Mouse (Mus musculus) small intestine, adult 2 months (tissue): ENCODE data around the gene Atp6v1g3. TPM values are rescaled to one million over a fixed set of nuclear protein-coding genes. Genes with fewer than 3 reads are reported as not detected.

Experiments used
- H3K27ac ChIP-seq: fragments of 200-500 bp; 2 replicates; pipeline ENCODE4 v1.5.1; 2012; ENCODE audit warnings: low read depth, low read length, control low read depth, inconsistent platforms; ENCODE audit not compliant: insufficient read depth
- H3K27me3 ChIP-seq: fragments of 200-500 bp; 2 replicates; pipeline ENCODE4 v1.6.1; 2012; ENCODE audit warnings: mild to moderate bottlenecking, moderate library complexity, low read length, inconsistent platforms; ENCODE audit not compliant: control insufficient read depth, insufficient read depth
- H3K36me3 ChIP-seq: fragments of 200-500 bp; 2 replicates; pipeline ENCODE4 v1.6.1; 2012; ENCODE audit warnings: mild to moderate bottlenecking, low read length, control low read depth, inconsistent platforms; ENCODE audit not compliant: control insufficient read depth, insufficient read depth
- H3K4me1 ChIP-seq: fragments of 200-500 bp; 2 replicates; pipeline ENCODE4 v1.6.1; 2012; ENCODE audit warnings: low read length, inconsistent platforms, mixed read lengths; ENCODE audit not compliant: control insufficient read depth, insufficient read depth, insufficient read length
- H3K4me3 ChIP-seq: fragments of 200-500 bp; 2 replicates; pipeline ENCODE4 v1.5.1; 2012; ENCODE audit warnings: low read depth, mild to moderate bottlenecking, control low read depth, inconsistent platforms, low read length, moderate library complexity
- CTCF ChIP-seq: fragments of 200-500 bp; IDR thresholded peaks from 2 replicates; pipeline ENCODE4 v1.5.1; 2012; ENCODE audit warnings: low read depth, mild to moderate bottlenecking, control low read depth, inconsistent platforms, low read length, moderate library complexity, mixed read lengths; ENCODE audit not compliant: insufficient replicate concordance, insufficient read length; ENCODE audit errors: extremely low read depth
- POLR2A ChIP-seq: fragments of 200-500 bp; IDR thresholded peaks from 2 replicates; pipeline ENCODE4 v1.6.1; 2012; ENCODE audit warnings: low read depth, mild to moderate bottlenecking, control low read depth, inconsistent platforms, low read length, moderate library complexity
- WGBS: fragments of 180-500 bp; shearing (Covaris S2); methylation state at CpG from one replicate; pipeline ENCODE4 v1.1.7; 2018; 5-methylcytosine and 5-hydroxymethylcytosine counted together
- polyA plus RNA-seq: library from polyadenylated mRNA; depleted of rRNA; stranded (reverse); fragments of >200 nt; gene quantifications from 2 replicates; pipeline ENCODE4 v1.2.3, GENCODE M21; 2012; rRNA removed

Atp6v1g3 gene
- polyA plus RNA-seq: not detected in 2 replicates

- H3K27me3 ChIP-seq: no peaks in the 10 kb centered on the region
- 81% methylated on average over 2 of the region's 2 CpGs for WGBS
These were observed at the start of gene Atp6v1g3 for GRCm38 (mm10) chr1:138273438-138273837. Gene Atp6v1g3 (plus strand): TSS chr1:138273738.

DNA sequence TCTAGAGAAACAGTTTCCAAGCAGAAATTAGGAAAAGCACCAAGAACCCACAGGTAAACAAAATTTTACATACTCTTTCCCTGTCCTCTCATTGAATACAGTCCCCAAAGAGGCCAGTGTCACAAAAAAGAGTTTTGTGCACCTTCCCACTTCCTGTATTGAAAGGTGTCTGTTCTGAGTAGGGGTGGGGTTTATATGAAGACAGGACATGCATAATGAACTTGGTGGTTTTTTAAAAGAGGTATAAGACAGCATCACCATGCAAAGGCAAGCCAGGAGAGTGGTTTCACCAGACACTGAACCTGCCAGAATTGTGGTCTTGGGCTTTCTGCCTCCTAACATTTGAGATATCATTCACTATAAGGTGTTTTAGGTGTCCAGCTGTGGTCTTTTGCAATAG, 40.5 kb upstream of the Atp6v1g3 start:
- no peak overlapping the region for H3K27ac ChIP-seq
- H3K36me3 ChIP-seq: no peaks in the 10 kb centered on the region
- TF ChIP-seq CTCF: no peak
- H3K27me3 ChIP-seq: no peaks in the 10 kb centered on the region
- H3K4me1 ChIP-seq: no peaks in the 10 kb centered on the region
- no peak overlapping the region for H3K4me3 ChIP-seq

More at GRCm38 (mm10) chr1:138273438-138273837, at the start of gene Atp6v1g3:
- TF ChIP-seq POLR2A: no peak
- no peak for TF ChIP-seq CTCF
- Histone ChIP-seq H3K4me3 (no peak within 1 kb of the TSS), H3K4me1 (no peaks in the 10 kb centered on the region), H3K27ac (no peak within 1 kb of the TSS), H3K36me3 (no peaks in the 10 kb centered on the region)

GRCm38 (mm10) chr1:138237252-138237651, 36.3 kb upstream of the Atp6v1g3 start:
- Histone ChIP-seq H3K27ac (no peak overlapping the region), H3K27me3 (no peaks in the 10 kb centered on the region), H3K4me3 (no peak overlapping the region), H3K4me1 (no peaks in the 10 kb centered on the region), H3K36me3 (no peaks in the 10 kb centered on the region)
- TF ChIP-seq CTCF (no peak), POLR2A (no peak)
- WGBS: 76% methylated on average over 2 of the region's 2 CpGs

- H3K4me3 ChIP-seq: no peak overlapping the region
- H3K4me1 ChIP-seq: no peaks in the 10 kb centered on the region
- H3K27me3 ChIP-seq: no peaks in the 10 kb centered on the region
- WGBS: 39% methylated on average over 5 of the region's 5 CpGs
- no peak for TF ChIP-seq POLR2A
- no peak for TF ChIP-seq CTCF
- no peak overlapping the region for H3K27ac ChIP-seq
- H3K36me3 ChIP-seq: no peaks in the 10 kb centered on the region
These were observed 29.6 kb upstream of the Atp6v1g3 start for GRCm38 (mm10) chr1:138243947-138244346.

- TF ChIP-seq POLR2A: no peak
- TF ChIP-seq CTCF: no peak
- 16% methylated on average over 7 of the region's 7 CpGs for WGBS
- Histone ChIP-seq H3K36me3 (no peaks in the 10 kb centered on the region), H3K4me1 (no peaks in the 10 kb centered on the region), H3K27me3 (no peaks in the 10 kb centered on the region), H3K4me3 (no peak overlapping the region), H3K27ac (no peak overlapping the region)
These were observed 29.1 kb upstream of the Atp6v1g3 start for GRCm38 (mm10) chr1:138244485-138244884.

DNA sequence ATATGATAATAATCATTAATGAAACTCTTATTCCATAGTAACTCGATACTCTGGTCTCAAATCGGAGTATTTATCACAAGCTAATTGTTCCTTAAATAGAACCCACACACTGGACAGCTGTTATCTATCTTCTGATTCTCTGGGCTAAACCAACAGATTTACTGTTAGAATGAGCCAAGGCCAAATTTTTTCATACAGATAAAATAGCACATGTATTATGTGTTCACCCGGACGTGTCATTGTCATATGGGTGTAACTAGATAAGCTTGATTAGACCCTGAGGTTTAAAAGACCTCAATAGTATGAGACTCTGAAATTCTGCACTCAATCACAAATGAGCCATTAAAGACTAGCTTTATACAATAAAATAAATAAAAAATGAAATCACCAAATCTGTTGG, 28.4 kb upstream of the Atp6v1g3 start:
- no peaks in the 10 kb centered on the region for H3K36me3 ChIP-seq
- H3K4me1 ChIP-seq: no peaks in the 10 kb centered on the region
- H3K27me3 ChIP-seq: no peaks in the 10 kb centered on the region
- H3K4me3 ChIP-seq: no peak overlapping the region
- no peak overlapping the region for H3K27ac ChIP-seq
- WGBS: 31% methylated on average over 4 of the region's 4 CpGs
- TF ChIP-seq CTCF: no peak
- TF ChIP-seq POLR2A: no peak

GRCm38 (mm10) chr1:138245533-138245932, 28.0 kb upstream of the Atp6v1g3 start:
- WGBS: 66% methylated on average over 3 of the region's 3 CpGs
- Histone ChIP-seq H3K4me1 (no peaks in the 10 kb centered on the region), H3K27ac (no peak overlapping the region), H3K4me3 (no peak overlapping the region), H3K27me3 (no peaks in the 10 kb centered on the region), H3K36me3 (no peaks in the 10 kb centered on the region)
- no peak for TF ChIP-seq CTCF
- TF ChIP-seq POLR2A: no peak
